Mouse (Mus musculus): ENCODE measurements around the gene Serpina3n. TPM values are rescaled to one million over a fixed set of nuclear protein-coding genes. Genes with fewer than 3 reads are reported as not detected.
"Not testable (repeated sequence)": the region's sequence is repeated elsewhere in the genome, so short reads cannot be mapped to it uniquely, and the experiment has no call there.

Serpina3n gene
- polyA plus RNA-seq, 1 experiment from 2014 or later, result 0.11 TPM

- ATAC-seq (ENCODE audit: low read depth), result peak; percentile 26; the same call in 1 of the 2 replicates
- Histone ChIP-seq H3K4me2 (ENCODE audit: low read depth, low read length) (no peak overlapping the region), H3K36me3 (ENCODE audit: control insufficient read depth, insufficient read depth, low read length) (no peaks in the 10 kb centered on the region), H3K27ac (ENCODE audit: low read length) (no peak overlapping the region), H3K4me1 (replicated peaks; ENCODE audit: control insufficient read depth, insufficient read depth, low read length) (no peaks in the 10 kb centered on the region), H3K4me3 (ENCODE audit: low read length) (no peak overlapping the region), H3K27me3 (ENCODE audit: control insufficient read depth, insufficient read depth, low read depth, low read length) (no peaks in the 10 kb centered on the region), H3K9ac (ENCODE audit: low read length) (no peak overlapping the region), H3K9me3 (ENCODE audit: control insufficient read depth, low read length) (no peaks in the 10 kb centered on the region)
- 5% methylated on average over 7 of the region's 7 CpGs for WGBS
Observed at GRCm38 (mm10) chr12:104426915-104427314, 20.4 kb downstream of the Serpina3n start.

- no peak overlapping the region for H3K4me3 ChIP-seq (ENCODE audit: low read length)
- H3K9ac ChIP-seq (ENCODE audit: low read length), result no peak overlapping the region
- 36% methylated on average over 10 of the region's 10 CpGs for WGBS
- no peaks in the 10 kb centered on the region for H3K9me3 ChIP-seq (ENCODE audit: control insufficient read depth, low read length)
- H3K27ac ChIP-seq (ENCODE audit: low read length), result no peak overlapping the region
- no peaks in the 10 kb centered on the region for H3K36me3 ChIP-seq (ENCODE audit: control insufficient read depth, insufficient read depth, low read length)
- ATAC-seq (ENCODE audit: low read depth), result no peak
- H3K4me2 ChIP-seq (ENCODE audit: low read depth, low read length), result no peak overlapping the region
- H3K4me1 ChIP-seq (replicated peaks; ENCODE audit: control insufficient read depth, insufficient read depth, low read length), result no peaks in the 10 kb centered on the region
- H3K27me3 ChIP-seq (ENCODE audit: control insufficient read depth, insufficient read depth, low read depth, low read length), result no peaks in the 10 kb centered on the region
Observed at GRCm38 (mm10) chr12:104431359-104431758, 24.8 kb downstream of the Serpina3n start.

- no peak for ATAC-seq (ENCODE audit: low read depth)
- H3K9ac ChIP-seq (ENCODE audit: low read length), result no peak overlapping the region
- H3K4me2 ChIP-seq (ENCODE audit: low read depth, low read length), result no peak overlapping the region
- no peak overlapping the region for H3K4me3 ChIP-seq (ENCODE audit: low read length)
- no peaks in the 10 kb centered on the region for H3K4me1 ChIP-seq (replicated peaks; ENCODE audit: control insufficient read depth, insufficient read depth, low read length)
- no peaks in the 10 kb centered on the region for H3K9me3 ChIP-seq (ENCODE audit: control insufficient read depth, low read length)
- no peaks in the 10 kb centered on the region for H3K27me3 ChIP-seq (ENCODE audit: control insufficient read depth, insufficient read depth, low read depth, low read length)
- 47% methylated on average over 7 of the region's 7 CpGs for WGBS
- no peak overlapping the region for H3K27ac ChIP-seq (ENCODE audit: low read length)
- H3K36me3 ChIP-seq (ENCODE audit: control insufficient read depth, insufficient read depth, low read length), result no peaks in the 10 kb centered on the region
Observed at GRCm38 (mm10) chr12:104433214-104433613, 26.7 kb downstream of the Serpina3n start.

- H3K9ac ChIP-seq (ENCODE audit: low read length), result no peak overlapping the region
- H3K4me1 ChIP-seq (replicated peaks; ENCODE audit: control insufficient read depth, insufficient read depth, low read length), result no peaks in the 10 kb centered on the region
- H3K27me3 ChIP-seq (ENCODE audit: control insufficient read depth, insufficient read depth, low read depth, low read length), result no peaks in the 10 kb centered on the region
- H3K36me3 ChIP-seq (ENCODE audit: control insufficient read depth, insufficient read depth, low read length), result no peaks in the 10 kb centered on the region
- no peak overlapping the region for H3K27ac ChIP-seq (ENCODE audit: low read length)
- H3K9me3 ChIP-seq (ENCODE audit: control insufficient read depth, low read length), result no peaks in the 10 kb centered on the region
- WGBS, result 69% methylated on average over 20 of the region's 20 CpGs
- H3K4me3 ChIP-seq (ENCODE audit: low read length), result no peak overlapping the region
- no peak for ATAC-seq (ENCODE audit: low read depth)
- H3K4me2 ChIP-seq (ENCODE audit: low read depth, low read length), result no peak overlapping the region
Observed at GRCm38 (mm10) chr12:104433951-104434735, 27.6 kb downstream of the Serpina3n start.

GRCm38 (mm10) chr12:104440087-104440760 is 33.7 kb downstream of the Serpina3n start:
- WGBS, result 9% methylated on average over 22 of the region's 22 CpGs
- ATAC-seq (ENCODE audit: low read depth), result peak; percentile 43; the same call in 1 of the 2 replicates
- H3K4me2 ChIP-seq (ENCODE audit: low read depth, low read length), result no peak overlapping the region
- no peaks in the 10 kb centered on the region; the same call in 1 of the 2 replicates for H3K27me3 ChIP-seq (ENCODE audit: control insufficient read depth, insufficient read depth, low read depth, low read length)
- H3K9me3 ChIP-seq (ENCODE audit: control insufficient read depth, low read length), result no peaks in the 10 kb centered on the region
- H3K27ac ChIP-seq (ENCODE audit: low read length), result no peak overlapping the region
- no peaks in the 10 kb centered on the region for H3K36me3 ChIP-seq (ENCODE audit: control insufficient read depth, insufficient read depth, low read length)
- no peaks in the 10 kb centered on the region for H3K4me1 ChIP-seq (replicated peaks; ENCODE audit: control insufficient read depth, insufficient read depth, low read length)
- H3K9ac ChIP-seq (ENCODE audit: low read length), result no peak overlapping the region
- no peak overlapping the region for H3K4me3 ChIP-seq (ENCODE audit: low read length)

GRCm38 (mm10) chr12:104443716-104444115 is 37.2 kb downstream of the Serpina3n start:
- no peaks in the 10 kb centered on the region for H3K4me1 ChIP-seq (replicated peaks; ENCODE audit: control insufficient read depth, insufficient read depth, low read length)
- no peaks in the 10 kb centered on the region for H3K36me3 ChIP-seq (ENCODE audit: control insufficient read depth, insufficient read depth, low read length)
- H3K27ac ChIP-seq (ENCODE audit: low read length), result no peak overlapping the region
- no peak for ATAC-seq (ENCODE audit: low read depth)
- H3K4me3 ChIP-seq (ENCODE audit: low read length), result no peak overlapping the region
- H3K9ac ChIP-seq (ENCODE audit: low read length), result no peak overlapping the region
- 79% methylated on average over 11 of the region's 11 CpGs for WGBS
- H3K27me3 ChIP-seq (ENCODE audit: control insufficient read depth, insufficient read depth, low read depth, low read length), result no peaks in the 10 kb centered on the region; the same call in 1 of the 2 replicates
- H3K4me2 ChIP-seq (ENCODE audit: low read depth, low read length), result no peak overlapping the region
- H3K9me3 ChIP-seq (ENCODE audit: control insufficient read depth, low read length), result no peaks in the 10 kb centered on the region

GRCm38 (mm10) chr12:104447056-104447455 is 40.5 kb downstream of the Serpina3n start:
- not testable (repeated sequence) for H3K4me2 ChIP-seq (ENCODE audit: low read depth, low read length); H3K9me3 ChIP-seq (ENCODE audit: control insufficient read depth, low read length); H3K4me3 ChIP-seq (ENCODE audit: low read length); H3K9ac ChIP-seq (ENCODE audit: low read length); ATAC-seq (ENCODE audit: low read depth); H3K36me3 ChIP-seq (ENCODE audit: control insufficient read depth, insufficient read depth, low read length); H3K27me3 ChIP-seq (ENCODE audit: control insufficient read depth, insufficient read depth, low read depth, low read length); H3K4me1 ChIP-seq (replicated peaks; ENCODE audit: control insufficient read depth, insufficient read depth, low read length); H3K27ac ChIP-seq (ENCODE audit: low read length)
- 66% methylated on average over 25 of the region's 25 CpGs for WGBS

DNA sequence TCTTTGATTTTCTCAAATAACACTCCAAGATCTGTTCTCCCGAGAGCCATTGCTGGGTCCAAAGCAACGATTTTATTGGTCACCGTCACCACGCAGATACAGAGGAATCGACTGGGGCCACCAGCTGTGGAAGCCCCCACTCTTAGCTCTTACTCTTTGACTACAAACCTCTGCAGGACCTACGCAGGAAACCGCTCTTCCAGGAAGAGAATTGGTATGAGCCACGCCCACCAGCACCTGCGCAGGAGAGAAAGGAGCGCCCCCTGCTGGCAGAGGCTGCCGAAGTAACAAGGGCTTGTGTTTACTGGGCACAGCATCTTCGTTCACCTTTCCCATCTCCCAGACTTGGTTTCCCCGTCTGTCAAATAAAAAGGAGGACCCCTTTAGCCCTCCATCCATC is 41.6 kb downstream of the Serpina3n start:
- WGBS, result 31% methylated on average over 13 of the region's 13 CpGs
- no peak for ATAC-seq (ENCODE audit: low read depth)
- Histone ChIP-seq H3K4me3 (ENCODE audit: low read length) (no peak overlapping the region), H3K9ac (ENCODE audit: low read length) (no peak overlapping the region), H3K27ac (ENCODE audit: low read length) (no peak overlapping the region), H3K4me2 (ENCODE audit: low read depth, low read length) (no peak overlapping the region), H3K27me3 (ENCODE audit: control insufficient read depth, insufficient read depth, low read depth, low read length) (no peaks in the 10 kb centered on the region), H3K4me1 (replicated peaks; ENCODE audit: control insufficient read depth, insufficient read depth, low read length) (no peaks in the 10 kb centered on the region), H3K36me3 (ENCODE audit: control insufficient read depth, insufficient read depth, low read length) (no peaks in the 10 kb centered on the region), H3K9me3 (ENCODE audit: control insufficient read depth, low read length) (no peaks in the 10 kb centered on the region)

DNA sequence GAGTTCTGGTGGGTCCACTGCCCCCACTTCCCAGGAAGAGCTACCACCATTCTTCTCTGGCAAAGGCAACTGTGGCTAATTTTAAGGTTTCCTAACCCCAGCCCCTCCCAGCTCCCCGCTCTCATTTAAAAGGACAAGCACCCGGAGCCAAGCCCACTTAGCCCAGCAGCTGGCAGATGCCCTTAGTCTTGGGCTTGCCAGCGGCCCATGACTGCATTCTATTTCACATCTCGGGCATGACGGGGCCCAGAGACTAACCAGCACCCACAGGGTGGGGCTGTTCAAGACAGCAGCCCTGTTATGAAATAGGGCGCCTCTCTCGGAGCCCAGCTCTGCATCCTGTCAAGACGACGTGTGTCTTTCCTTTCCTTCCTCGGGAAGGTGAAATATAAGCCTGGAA is 43.7 kb downstream of the Serpina3n start:
- H3K27ac ChIP-seq (ENCODE audit: low read length), result no peak overlapping the region
- no peak overlapping the region for H3K4me3 ChIP-seq (ENCODE audit: low read length)
- no peak overlapping the region for H3K9ac ChIP-seq (ENCODE audit: low read length)
- H3K27me3 ChIP-seq (ENCODE audit: control insufficient read depth, insufficient read depth, low read depth, low read length), result no peaks in the 10 kb centered on the region
- no peak for ATAC-seq (ENCODE audit: low read depth)
- H3K4me2 ChIP-seq (ENCODE audit: low read depth, low read length), result no peak overlapping the region
- H3K36me3 ChIP-seq (ENCODE audit: control insufficient read depth, insufficient read depth, low read length), result no peaks in the 10 kb centered on the region
- WGBS, result 63% methylated on average over 10 of the region's 10 CpGs
- H3K4me1 ChIP-seq (replicated peaks; ENCODE audit: control insufficient read depth, insufficient read depth, low read length), result no peaks in the 10 kb centered on the region
- H3K9me3 ChIP-seq (ENCODE audit: control insufficient read depth, low read length), result no peaks in the 10 kb centered on the region

All from lung, embryonic 16.5 days (tissue).